Mouse (Mus musculus): Measurements from ENCODE around the gene Rnasek.

DNA sequence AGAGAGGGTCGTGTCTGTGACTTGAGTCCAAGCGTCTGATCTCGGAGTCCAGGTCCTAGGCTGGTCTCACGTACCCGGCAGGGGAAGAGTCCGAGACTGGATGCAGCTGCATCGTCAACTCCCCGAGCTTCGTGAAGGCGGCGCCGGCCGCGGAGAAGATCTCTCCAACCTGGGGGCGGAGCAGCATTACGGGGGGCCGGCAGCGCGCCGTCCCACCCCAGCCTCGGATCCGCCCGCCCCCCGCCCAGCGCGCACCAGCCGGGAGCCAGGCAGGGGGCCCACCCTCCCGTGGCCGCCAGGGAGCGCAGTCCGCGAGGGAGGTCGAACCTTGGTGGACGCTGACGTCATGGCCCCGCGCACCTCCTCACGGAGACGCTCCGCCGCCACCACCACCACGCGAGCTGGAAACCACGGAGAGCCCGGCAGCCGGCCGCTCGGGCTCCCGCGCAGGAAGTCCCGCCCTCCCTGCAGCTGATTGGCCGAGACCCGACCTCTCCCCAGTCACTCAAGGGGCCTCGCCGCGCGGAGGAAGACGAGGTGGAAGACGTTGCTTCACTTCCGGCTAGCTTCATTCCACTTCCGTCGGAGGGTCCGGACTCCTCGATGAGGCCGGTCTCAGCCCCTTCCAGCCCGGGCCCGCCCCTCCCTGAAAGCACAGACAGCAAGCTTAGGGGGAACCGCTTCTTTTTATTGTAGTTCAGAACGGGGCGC is 2.0 kb downstream of the Rnasek start, which contains the start of gene 0610010K14Rik:
- TF ChIP-seq E2F4 (IDR thresholded peaks at IDR 0.05; ENCODE audit: insufficient read depth) (no peak), POLR2A (IDR thresholded peaks at IDR 0.05; ENCODE audit: insufficient read length, low read depth) (peak; percentile 88), POLR2AphosphoS2 (IDR thresholded peaks at IDR 0.05; ENCODE audit: insufficient read length, low read depth) (peak; percentile 96), MYOG (IDR thresholded peaks at IDR 0.05; ENCODE audit: control insufficient read depth in 1 of 3, insufficient read depth in 1 of 3, insufficient read length in 2 of 3, low read depth in 2 of 3) (peak in 1 of 3 experiments; percentile 15), CEBPB (IDR thresholded peaks at IDR 0.05; ENCODE audit: insufficient read depth, poor library complexity, severe bottlenecking) (peak; percentile 70; the same call in 1 of the 2 replicates), TCF12 (IDR thresholded peaks at IDR 0.05; ENCODE audit: insufficient read depth, poor library complexity, severe bottlenecking) (no peak), MAX (IDR thresholded peaks at IDR 0.05; ENCODE audit: low read depth) (no peak), SRF (IDR thresholded peaks at IDR 0.05; ENCODE audit: control insufficient read depth, insufficient read length, low read depth) (peak; percentile 3), USF1 (IDR thresholded peaks at IDR 0.05; ENCODE audit: low read depth) (no peak), REST (IDR thresholded peaks at IDR 0.05; ENCODE audit: insufficient read depth, insufficient read length) (peak; percentile 9)
